Mouse (Mus musculus): Measurements from ENCODE around the gene Map7d1. TPM values are rescaled to one million over a fixed set of nuclear protein-coding genes. Genes with fewer than 3 reads are reported as not detected.

Map7d1 gene
- polyA plus RNA-seq, 1 experiment from 2014 or later = 60.4 TPM

- no peaks in the 10 kb centered on the region for H3K36me3 ChIP-seq
- H3K27ac ChIP-seq (replicated peaks) = peak overlapping the region; percentile 84
- ATAC-seq (ENCODE audit: insufficient number of reproducible peaks, low FRiP score, low TSS enrichment, low read depth) = peak; percentile 55
- H3K4me1 ChIP-seq = peaks cover 35% of the 10 kb centered on the region
- H3K9ac ChIP-seq = no peak overlapping the region
- 23% methylated on average over 17 of the region's 17 CpGs for WGBS
- H3K27me3 ChIP-seq = peaks cover 16% of the 10 kb centered on the region
- H3K4me2 ChIP-seq (replicated peaks) = peak overlapping the region; percentile 82
- H3K9me3 ChIP-seq (replicated peaks) = no peaks in the 10 kb centered on the region
- H3K4me3 ChIP-seq (replicated peaks) = peak overlapping the region; percentile 59
These were observed 32.0 kb upstream of the Map7d1 start for GRCm38 (mm10) chr4:126288085-126288666.

GRCm38 (mm10) chr4:126287302-126287995, 31.3 kb upstream of the Map7d1 start:
- H3K4me1 ChIP-seq = peaks cover 35% of the 10 kb centered on the region
- no peak overlapping the region; the same call in 1 of the 2 replicates for H3K9ac ChIP-seq
- H3K4me3 ChIP-seq (replicated peaks) = peak overlapping the region; percentile 59
- no peaks in the 10 kb centered on the region for H3K9me3 ChIP-seq (replicated peaks)
- H3K27me3 ChIP-seq = peaks cover 16% of the 10 kb centered on the region
- peak overlapping the region; percentile 84 for H3K27ac ChIP-seq (replicated peaks)
- H3K4me2 ChIP-seq (replicated peaks) = peak overlapping the region; percentile 82
- H3K36me3 ChIP-seq = no peaks in the 10 kb centered on the region
- 34% methylated on average over 11 of the region's 11 CpGs for WGBS
- ATAC-seq (ENCODE audit: insufficient number of reproducible peaks, low FRiP score, low TSS enrichment, low read depth) = no peak

GRCm38 (mm10) chr4:126286492-126286891, 30.3 kb upstream of the Map7d1 start, which contains the start of gene Col8a2:
TSS of gene Col8a2 (plus strand) at chr4:126286793.
- ATAC-seq (ENCODE audit: insufficient number of reproducible peaks, low FRiP score, low TSS enrichment, low read depth) = peak; percentile 56
- peak within 1 kb of the TSS; percentile 59 for H3K4me3 ChIP-seq (replicated peaks)
- H3K9ac ChIP-seq = peak within 1 kb of the TSS; percentile 37; the same call in 1 of the 2 replicates
- peaks cover 16% of the 10 kb centered on the region for H3K27me3 ChIP-seq
- 3% methylated on average over 40 of the region's 42 CpGs for WGBS
- no peaks in the 10 kb centered on the region for H3K9me3 ChIP-seq (replicated peaks)
- H3K36me3 ChIP-seq = no peaks in the 10 kb centered on the region
- peak within 1 kb of the TSS; percentile 82 for H3K4me2 ChIP-seq (replicated peaks)
- peaks cover 39% of the 10 kb centered on the region for H3K4me1 ChIP-seq
- H3K27ac ChIP-seq (replicated peaks) = peak within 1 kb of the TSS; percentile 84

GRCm38 (mm10) chr4:126283582-126283981, 27.4 kb upstream of the Map7d1 start:
- H3K9ac ChIP-seq = no peak overlapping the region
- no peak overlapping the region for H3K4me3 ChIP-seq (replicated peaks)
- peaks cover 37% of the 10 kb centered on the region for H3K4me1 ChIP-seq
- ATAC-seq (ENCODE audit: insufficient number of reproducible peaks, low FRiP score, low TSS enrichment, low read depth) = no peak
- peaks cover 14% of the 10 kb centered on the region for H3K27me3 ChIP-seq
- WGBS = 81% methylated on average over 8 of the region's 8 CpGs
- no peak overlapping the region for H3K4me2 ChIP-seq (replicated peaks)
- H3K36me3 ChIP-seq = no peaks in the 10 kb centered on the region
- H3K9me3 ChIP-seq (replicated peaks) = no peaks in the 10 kb centered on the region
- no peak overlapping the region for H3K27ac ChIP-seq (replicated peaks)

- no peak overlapping the region for H3K4me2 ChIP-seq (replicated peaks)
- 38% methylated on average over 9 of the region's 9 CpGs for WGBS
- H3K9ac ChIP-seq = no peak overlapping the region
- H3K36me3 ChIP-seq = no peaks in the 10 kb centered on the region
- 0 out of 2 replicates have a peak overlapping the region, but pooled peaks have one; percentile 1 for H3K27ac ChIP-seq (replicated peaks)
- H3K9me3 ChIP-seq (replicated peaks) = no peaks in the 10 kb centered on the region
- no peak for ATAC-seq (ENCODE audit: insufficient number of reproducible peaks, low FRiP score, low TSS enrichment, low read depth)
- peaks cover 7% of the 10 kb centered on the region for H3K27me3 ChIP-seq
- peaks cover 41% of the 10 kb centered on the region for H3K4me1 ChIP-seq
- no peak overlapping the region for H3K4me3 ChIP-seq (replicated peaks)
These were observed 25.6 kb upstream of the Map7d1 start for GRCm38 (mm10) chr4:126281706-126282105.

- no peak for ATAC-seq (ENCODE audit: insufficient number of reproducible peaks, low FRiP score, low TSS enrichment, low read depth)
These were observed 22.8 kb upstream of the Map7d1 start for GRCm38 (mm10) chr4:126278961-126279360.

GRCm38 (mm10) chr4:126278565-126278915, 22.4 kb upstream of the Map7d1 start:
- 5% methylated on average over 9 of the region's 9 CpGs for WGBS
- ATAC-seq (ENCODE audit: insufficient number of reproducible peaks, low FRiP score, low TSS enrichment, low read depth) = peak; percentile 85
- Histone ChIP-seq H3K27me3 (no peaks in the 10 kb centered on the region), H3K36me3 (peaks cover 21% of the 10 kb centered on the region), H3K4me3 (replicated peaks) (no peak overlapping the region), H3K27ac (replicated peaks) (peak overlapping the region; percentile 82), H3K4me2 (replicated peaks) (peak overlapping the region; percentile 44), H3K4me1 (peaks cover 34% of the 10 kb centered on the region), H3K9ac (no peak overlapping the region), H3K9me3 (replicated peaks) (no peaks in the 10 kb centered on the region)

More at GRCm38 (mm10) chr4:126278961-126279360, 22.8 kb upstream of the Map7d1 start:
- Histone ChIP-seq H3K36me3 (peaks cover 17% of the 10 kb centered on the region), H3K4me1 (peaks cover 34% of the 10 kb centered on the region), H3K27me3 (no peaks in the 10 kb centered on the region), H3K4me3 (replicated peaks) (no peak overlapping the region), H3K27ac (replicated peaks) (peak overlapping the region; percentile 82), H3K9me3 (replicated peaks) (no peaks in the 10 kb centered on the region), H3K9ac (no peak overlapping the region), H3K4me2 (replicated peaks) (peak overlapping the region; percentile 44)
- 32% methylated on average over 9 of the region's 9 CpGs for WGBS

- Histone ChIP-seq H3K9me3 (replicated peaks) (no peaks in the 10 kb centered on the region), H3K9ac (no peak overlapping the region), H3K4me1 (peaks cover 34% of the 10 kb centered on the region), H3K27ac (replicated peaks) (peak overlapping the region; percentile 82), H3K4me3 (replicated peaks) (no peak overlapping the region), H3K36me3 (peaks cover 26% of the 10 kb centered on the region), H3K27me3 (no peaks in the 10 kb centered on the region), H3K4me2 (replicated peaks) (peak overlapping the region; percentile 44)
- ATAC-seq (ENCODE audit: insufficient number of reproducible peaks, low FRiP score, low TSS enrichment, low read depth) = peak; percentile 61
- 3% methylated on average over 13 of the region's 13 CpGs for WGBS
These were observed 21.9 kb upstream of the Map7d1 start for GRCm38 (mm10) chr4:126277906-126278564.

GRCm38 (mm10) chr4:126275681-126276131, 19.6 kb upstream of the Map7d1 start:
- WGBS = 75% methylated on average over 13 of the region's 13 CpGs
- Histone ChIP-seq H3K4me3 (replicated peaks) (no peak overlapping the region), H3K9ac (no peak overlapping the region), H3K27ac (replicated peaks) (peak overlapping the region; percentile 17; the same call in 1 of the 2 replicates), H3K9me3 (replicated peaks) (no peaks in the 10 kb centered on the region), H3K4me1 (peaks cover 24% of the 10 kb centered on the region), H3K36me3 (peaks cover 41% of the 10 kb centered on the region), H3K27me3 (no peaks in the 10 kb centered on the region), H3K4me2 (replicated peaks) (no peak overlapping the region)
- ATAC-seq (ENCODE audit: insufficient number of reproducible peaks, low FRiP score, low TSS enrichment, low read depth) = no peak

- WGBS = 92% methylated on average over 4 of the region's 4 CpGs
- H3K9ac ChIP-seq = no peak overlapping the region
- no peak overlapping the region for H3K27ac ChIP-seq (replicated peaks)
These were observed 18.9 kb upstream of the Map7d1 start for GRCm38 (mm10) chr4:126275081-126275480.

GRCm38 (mm10) chr4:126273753-126274152, 17.6 kb upstream of the Map7d1 start:
- H3K9ac ChIP-seq = no peak overlapping the region
- H3K9me3 ChIP-seq (replicated peaks) = no peaks in the 10 kb centered on the region
- no peak overlapping the region for H3K27ac ChIP-seq (replicated peaks)
- 77% methylated on average over 13 of the region's 13 CpGs for WGBS
- no peak for ATAC-seq (ENCODE audit: insufficient number of reproducible peaks, low FRiP score, low TSS enrichment, low read depth)
- H3K4me1 ChIP-seq = peaks cover 14% of the 10 kb centered on the region
- no peak overlapping the region for H3K4me3 ChIP-seq (replicated peaks)
- H3K27me3 ChIP-seq = no peaks in the 10 kb centered on the region
- H3K4me2 ChIP-seq (replicated peaks) = no peak overlapping the region
- H3K36me3 ChIP-seq = peaks cover 45% of the 10 kb centered on the region

More at GRCm38 (mm10) chr4:126275081-126275480, 18.9 kb upstream of the Map7d1 start:
- H3K27me3 ChIP-seq = no peaks in the 10 kb centered on the region
- ATAC-seq (ENCODE audit: insufficient number of reproducible peaks, low FRiP score, low TSS enrichment, low read depth) = no peak
- H3K4me3 ChIP-seq (replicated peaks) = no peak overlapping the region
- peaks cover 21% of the 10 kb centered on the region for H3K4me1 ChIP-seq
- H3K9me3 ChIP-seq (replicated peaks) = no peaks in the 10 kb centered on the region
- peaks cover 45% of the 10 kb centered on the region for H3K36me3 ChIP-seq
- H3K4me2 ChIP-seq (replicated peaks) = no peak overlapping the region

Measured in embryonic facial prominence, embryonic 15.5 days (tissue).